Mouse (Mus musculus): ENCODE results near the gene Focad. TPM values are rescaled to one million over a fixed set of nuclear protein-coding genes. Genes with fewer than 3 reads are reported as not detected.
A peak's percentile ranks its signal among the peaks of the same experiment; 100 is the strongest.

Focad gene
- 10 to 100 TPM; 56.9 to 59.4 TPM for total RNA-seq (2021)
- long read RNA-seq, full-length matches to known transcripts = 24 of 61 reads
- long read RNA-seq, partial matches to known transcripts = 27 of 61 reads
- long read RNA-seq, other reads (novel, unspliced or antisense) = 10 of 61 reads

- peak; percentile 98 to 99 for DNase-seq (ENCODE audit: low spot score in 2 of 2)
Observed at GRCm38 (mm10) chr4:88094062-88094767, at the start of gene Focad. TSS of gene Focad (plus strand) at chr4:88094629.

- DNase-seq (ENCODE audit: low spot score in 2 of 2) = no peak
Observed at GRCm38 (mm10) chr4:88045151-88045550, 49.3 kb upstream of the Focad start.

- no peak for DNase-seq (ENCODE audit: low spot score in 2 of 2)
Observed at GRCm38 (mm10) chr4:88046280-88046679, 48.1 kb upstream of the Focad start.

GRCm38 (mm10) chr4:88075388-88075787 is 19.0 kb upstream of the Focad start:
- DNase-seq (ENCODE audit: low spot score in 2 of 2) = no peak

GRCm38 (mm10) chr4:88078983-88079382 is 15.4 kb upstream of the Focad start:
- no peak for DNase-seq (ENCODE audit: low spot score in 2 of 2)

GRCm38 (mm10) chr4:88081417-88081816 is 13.0 kb upstream of the Focad start:
- DNase-seq (ENCODE audit: low spot score in 2 of 2) = no peak

GRCm38 (mm10) chr4:88081885-88082284 is 12.5 kb upstream of the Focad start:
- no peak for DNase-seq (ENCODE audit: low spot score in 2 of 2)

GRCm38 (mm10) chr4:88082381-88082780 is 12.0 kb upstream of the Focad start:
- DNase-seq (ENCODE audit: low spot score in 2 of 2) = no peak

GRCm38 (mm10) chr4:88083781-88084180 is 10.6 kb upstream of the Focad start:
- DNase-seq (ENCODE audit: low spot score in 2 of 2) = no peak

GRCm38 (mm10) chr4:88090316-88090715 is 4.1 kb upstream of the Focad start:
- DNase-seq (ENCODE audit: low spot score in 2 of 2) = no peak

GRCm38 (mm10) chr4:88094768-88095420 is 465 bp downstream of the Focad start:
- no peak for DNase-seq (ENCODE audit: low spot score in 2 of 2)

- no peak for DNase-seq (ENCODE audit: low spot score in 2 of 2)
Observed at GRCm38 (mm10) chr4:88095693-88096092, 1.3 kb downstream of the Focad start.

- DNase-seq (ENCODE audit: low spot score in 2 of 2) = no peak
Observed at GRCm38 (mm10) chr4:88108585-88108984, 14.2 kb downstream of the Focad start.

- no peak for DNase-seq (ENCODE audit: low spot score in 2 of 2)
Observed at GRCm38 (mm10) chr4:88117331-88117730, 22.9 kb downstream of the Focad start.

- DNase-seq (ENCODE audit: low spot score in 2 of 2) = no peak
Observed at GRCm38 (mm10) chr4:88117942-88118341, 23.5 kb downstream of the Focad start.

- DNase-seq (ENCODE audit: low spot score in 2 of 2) = no peak
Observed at GRCm38 (mm10) chr4:88118750-88119395, 24.4 kb downstream of the Focad start.

- DNase-seq (ENCODE audit: low spot score in 2 of 2) = no peak
Observed at GRCm38 (mm10) chr4:88120091-88120490, 25.7 kb downstream of the Focad start.

GRCm38 (mm10) chr4:88122472-88122871 is 28.0 kb downstream of the Focad start:
- DNase-seq (ENCODE audit: low spot score in 2 of 2) = no peak

- no peak for DNase-seq (ENCODE audit: low spot score in 2 of 2)
Observed at GRCm38 (mm10) chr4:88135936-88136335, 41.5 kb downstream of the Focad start.

- no peak for DNase-seq (ENCODE audit: low spot score in 2 of 2)
Observed at GRCm38 (mm10) chr4:88136528-88136927, 42.1 kb downstream of the Focad start.

- DNase-seq (ENCODE audit: low spot score in 2 of 2) = no peak
Observed at GRCm38 (mm10) chr4:88138366-88138917, 44.0 kb downstream of the Focad start.

GRCm38 (mm10) chr4:88149462-88149861 is 55.0 kb downstream of the Focad start:
- no peak for DNase-seq (ENCODE audit: low spot score in 2 of 2)
